8 mouse cellular contexts compared by ENCODE assay signal in genomic region chr13:43559711-43560457, GRCm38 (mm10). TPM values are rescaled to one million over a fixed set of nuclear protein-coding genes. Genes with fewer than 3 reads are reported as not detected.
A peak's percentile ranks its signal among the peaks of the same experiment; 100 is the strongest.
DNase-seq lines count a peak whose midpoint lies in the region; ATAC-seq and TF ChIP-seq lines count a peak whose summit lies in the region.

Gene Mcur1 (minus strand): TSS chr13:43560191.

- 0% methylated on average over 72 of the region's 100 CpGs for WGBS in embryonic facial prominence, embryonic 11.5 days
- WGBS in intestine, postnatal 0 days: under 1% methylated on average over 81 of the region's 100 CpGs
- WGBS in limb, embryonic 10.5 days: under 1% methylated on average over 95 of the region's 100 CpGs
- WGBS in midbrain, embryonic 12.5 days: 1% methylated on average over 78 of the region's 100 CpGs

- 0 out of 2 replicates have a peak, but pooled peaks cover 3% of the 10 kb centered on the region for H3K27me3 ChIP-seq in embryonic facial prominence, embryonic 11.5 days (ENCODE audit: control insufficient read depth, insufficient read depth, low read length)
- no peaks in the 10 kb centered on the region for H3K27me3 ChIP-seq in intestine, postnatal 0 days (replicated peaks; ENCODE audit: control insufficient read depth, insufficient read depth, low read length)
- peaks cover 6% of the 10 kb centered on the region; the same call in 1 of the 2 replicates for H3K27me3 ChIP-seq in limb, embryonic 10.5 days (ENCODE audit: low read depth, poor library complexity, severe bottlenecking)
- peaks cover 26% of the 10 kb centered on the region for H3K27me3 ChIP-seq in midbrain, embryonic 12.5 days

- DNase-seq in 3134 (ENCODE audit: extremely low read depth, insufficient read length, low spot score): peak; percentile 96
- DNase-seq in adrenal gland, postnatal 14 days: peak; percentile 99
- DNase-seq in embryonic facial prominence, embryonic 11.5 days (ENCODE audit: low spot score): peak; percentile 93
- peak; percentile 97 for DNase-seq in limb, embryonic 10.5 days (ENCODE audit: low spot score)
- DNase-seq in skeletal muscle tissue, adult 2 months (ENCODE audit: low read depth, low spot score): peak; percentile 95

- H3K4me1 ChIP-seq in embryonic facial prominence, embryonic 11.5 days (ENCODE audit: control insufficient read depth, insufficient read depth, low read length): no peaks in the 10 kb centered on the region
- H3K4me1 ChIP-seq in intestine, postnatal 0 days (replicated peaks; ENCODE audit: control insufficient read depth, insufficient read depth, low read length): peaks cover 6% of the 10 kb centered on the region; the same call in 1 of the 2 replicates
- peaks cover 34% of the 10 kb centered on the region for H3K4me1 ChIP-seq in limb, embryonic 10.5 days
- H3K4me1 ChIP-seq in midbrain, embryonic 12.5 days: peaks cover 10% of the 10 kb centered on the region

- H3K27ac ChIP-seq in embryonic facial prominence, embryonic 11.5 days (replicated peaks; ENCODE audit: low read depth, low read length): peak within 1 kb of the TSS; percentile 70
- H3K27ac ChIP-seq in intestine, postnatal 0 days (ENCODE audit: low read depth, low read length): peak within 1 kb of the TSS; percentile 96
- peak within 1 kb of the TSS; percentile 98 for H3K27ac ChIP-seq in limb, embryonic 10.5 days
- peak within 1 kb of the TSS; percentile 83 for H3K27ac ChIP-seq in midbrain, embryonic 12.5 days (replicated peaks)

- peak within 1 kb of the TSS; percentile 82 for H3K9ac ChIP-seq in embryonic facial prominence, embryonic 11.5 days (replicated peaks; ENCODE audit: low read length)
- H3K9ac ChIP-seq in intestine, postnatal 0 days (ENCODE audit: low read depth, low read length): peak within 1 kb of the TSS; percentile 84
- H3K9ac ChIP-seq in midbrain, embryonic 12.5 days (replicated peaks): peak within 1 kb of the TSS; percentile 74

- peak within 1 kb of the TSS; percentile 45 for H3K4me3 ChIP-seq in embryonic facial prominence, embryonic 11.5 days (ENCODE audit: low read depth, low read length)
- H3K4me3 ChIP-seq in intestine, postnatal 0 days (ENCODE audit: low read depth, low read length): peak within 1 kb of the TSS; percentile 73
- peak within 1 kb of the TSS; percentile 83 for H3K4me3 ChIP-seq in limb, embryonic 10.5 days
- peak within 1 kb of the TSS; percentile 66 for H3K4me3 ChIP-seq in midbrain, embryonic 12.5 days

- peak; percentile 14; the same call in 1 of the 2 replicates for TF ChIP-seq CTCF in intestine, postnatal 0 days (IDR thresholded peaks at IDR 0.05; ENCODE audit: low read depth)

- ATAC-seq in embryonic facial prominence, embryonic 11.5 days (replicated peaks; ENCODE audit: insufficient number of reproducible peaks, low FRiP score, low TSS enrichment, low read depth): peak; percentile 95
- peak; percentile 95 for ATAC-seq in granulocyte monocyte progenitor cell, adult 5-6 weeks (replicated peaks; ENCODE audit: poor library complexity, severe bottlenecking)
- peak; percentile 98 for ATAC-seq in intestine, postnatal 0 days
- peak; percentile 95 for ATAC-seq in midbrain, embryonic 12.5 days (ENCODE audit: low FRiP score, low read depth)

- no peaks in the 10 kb centered on the region for H3K36me3 ChIP-seq in embryonic facial prominence, embryonic 11.5 days (replicated peaks; ENCODE audit: control insufficient read depth, insufficient read depth, low read depth, low read length)
- H3K36me3 ChIP-seq in intestine, postnatal 0 days (ENCODE audit: control insufficient read depth, insufficient read depth): no peaks in the 10 kb centered on the region
- no peaks in the 10 kb centered on the region for H3K36me3 ChIP-seq in limb, embryonic 10.5 days
- peaks cover 3% of the 10 kb centered on the region; the same call in 1 of the 2 replicates for H3K36me3 ChIP-seq in midbrain, embryonic 12.5 days

- H3K9me3 ChIP-seq in embryonic facial prominence, embryonic 11.5 days (replicated peaks; ENCODE audit: control insufficient read depth, low read length): no peaks in the 10 kb centered on the region
- H3K9me3 ChIP-seq in intestine, postnatal 0 days (ENCODE audit: control insufficient read depth): no peaks in the 10 kb centered on the region
- H3K9me3 ChIP-seq in limb, embryonic 10.5 days (replicated peaks): no peaks in the 10 kb centered on the region
- H3K9me3 ChIP-seq in midbrain, embryonic 12.5 days: no peaks in the 10 kb centered on the region

- H3K4me2 ChIP-seq in embryonic facial prominence, embryonic 11.5 days (ENCODE audit: low read depth, low read length): peak within 1 kb of the TSS; percentile 68
- H3K4me2 ChIP-seq in intestine, postnatal 0 days (replicated peaks; ENCODE audit: low read depth): peak within 1 kb of the TSS; percentile 94
- peak within 1 kb of the TSS; percentile 68 for H3K4me2 ChIP-seq in midbrain, embryonic 12.5 days (replicated peaks)

RNA-seq across cellular contexts. Expression of gene Mcur1, which starts in this region (rescaled TPM):
- total RNA-seq in adrenal gland, postnatal 14 days (2021): 65.5 and 66.1 TPM in 2 replicates
- polyA plus RNA-seq in embryonic facial prominence, embryonic 11.5 days (2014; fragmentation: Nextera tagmentation; extraction: Ambion mirVana): 12.8 and 14.9 TPM in 2 replicates
- total RNA-seq in granulocyte monocyte progenitor cell, adult 5-6 weeks (2014; fragmentation: Nextera tagmentation): 17.1 and 19.3 TPM in 2 replicates
- total RNA-seq in granulocyte monocyte progenitor cell, adult 5-6 weeks (2017): 12.4 TPM in 2 replicates
- 15.4 TPM in 2 replicates for polyA plus RNA-seq in intestine, postnatal 0 days (2015; fragmentation: Nextera tagmentation; extraction: Ambion mirVana)
- polyA plus RNA-seq in limb, embryonic 10.5 days (2016; fragmentation: Nextera tagmentation; extraction: Ambion mirVana): 10.6 and 12.1 TPM in 2 replicates
- 10.5 and 12.9 TPM in 2 replicates for polyA plus RNA-seq in midbrain, embryonic 12.5 days (2016; fragmentation: Nextera tagmentation; extraction: Ambion mirVana)

Comparison
In these comparisons a context has a peak if more than half of its experiments do, and no peak if none do; other contexts are left out.
1. Peak in every context shown above with its lines: DNase-seq, ATAC-seq, H3K4me3 ChIP-seq and H3K27ac ChIP-seq.